Mouse (Mus musculus) heart, postnatal 4 days (tissue): ENCODE data around the gene Hist1h3e. TPM values are rescaled to one million over a fixed set of nuclear protein-coding genes. Genes with fewer than 3 reads are reported as not detected.
"Not testable (repeated sequence)": the region's sequence is repeated elsewhere in the genome, so short reads cannot be mapped to it uniquely, and the experiment has no call there.

Experiments
- DNase-seq: peaks from one replicate; pipeline ENCODE4 v3.0.0; 2021
- total RNA-seq, 2 experiments: library from RNA; stranded (reverse); gene quantifications; 2 replicates each; pipeline ENCODE4 v1.2.3; 2021

Gene Hist1h3e
- total RNA-seq, 2 experiments from 2014 or later = 299 to 323 TPM

- DNase-seq = not testable (repeated sequence)
Measured at GRCm38 (mm10) chr13:23561531-23561882, 662 bp downstream of the Hist1h3e start.

- DNase-seq = not testable (repeated sequence)
Measured at GRCm38 (mm10) chr13:23560699-23561098, 1.5 kb downstream of the Hist1h3e start.

GRCm38 (mm10) chr13:23556906-23557305 lies 5.3 kb downstream of the Hist1h3e start:
- no peak for DNase-seq

GRCm38 (mm10) chr13:23555839-23556416 lies 6.2 kb downstream of the Hist1h3e start:
- peak; percentile 64 for DNase-seq

- peak; percentile 75 for DNase-seq
Measured at GRCm38 (mm10) chr13:23554925-23555838, 7.0 kb downstream of the Hist1h3e start.

GRCm38 (mm10) chr13:23554393-23554792 lies 7.8 kb downstream of the Hist1h3e start:
- DNase-seq = no peak

- DNase-seq = no peak
Measured at GRCm38 (mm10) chr13:23552962-23553361, 9.2 kb downstream of the Hist1h3e start, which contains the start of gene Hist1h1d. Gene Hist1h1d, plus strand, starts transcription at chr13:23553262.

- DNase-seq = no peak
Measured at GRCm38 (mm10) chr13:23551931-23552914, 9.9 kb downstream of the Hist1h3e start.

- peak; percentile 89 for DNase-seq
Measured at GRCm38 (mm10) chr13:23551146-23551834, 10.9 kb downstream of the Hist1h3e start, which contains the start of gene Hist1h4f. Gene Hist1h4f, minus strand, starts transcription at chr13:23551648.

- DNase-seq = no peak
Measured at GRCm38 (mm10) chr13:23550761-23551145, 11.4 kb downstream of the Hist1h3e start.

- DNase-seq = no peak
Measured at GRCm38 (mm10) chr13:23546694-23547093, 15.5 kb downstream of the Hist1h3e start.

- DNase-seq = not testable (repeated sequence)
Measured at GRCm38 (mm10) chr13:23544787-23545120, 17.4 kb downstream of the Hist1h3e start.

GRCm38 (mm10) chr13:23543965-23544786 lies 18.0 kb downstream of the Hist1h3e start, which contains the start of gene Hist1h3f:
Gene Hist1h3f, plus strand, starts transcription at chr13:23544052.
- DNase-seq = peak; percentile 68

GRCm38 (mm10) chr13:23542999-23543607 lies 19.1 kb downstream of the Hist1h3e start, which contains the start of gene Hist1h2bh:
Gene Hist1h2bh, minus strand, starts transcription at chr13:23543392.
- DNase-seq = peak; percentile 62

- not testable (repeated sequence) for DNase-seq
Measured at GRCm38 (mm10) chr13:23542225-23542980, 19.8 kb downstream of the Hist1h3e start.

GRCm38 (mm10) chr13:23541497-23541896 lies 20.7 kb downstream of the Hist1h3e start:
- no peak for DNase-seq

- DNase-seq = not testable (repeated sequence)
Measured at GRCm38 (mm10) chr13:23539821-23540220, 22.3 kb downstream of the Hist1h3e start.

GRCm38 (mm10) chr13:23538249-23538648 lies 23.9 kb downstream of the Hist1h3e start:
- DNase-seq = no peak

- DNase-seq = no peak
Measured at GRCm38 (mm10) chr13:23537006-23537710, 25.0 kb downstream of the Hist1h3e start.
